Mouse (Mus musculus) testis, adult 2 months (tissue): Measurements from ENCODE around the gene Zfp13. TPM values are rescaled to one million over a fixed set of nuclear protein-coding genes. Genes with fewer than 3 reads are reported as not detected.

Experiments used
- H3K27ac ChIP-seq: fragments of 200-500 bp; 2 replicates; pipeline ENCODE4 v1.5.1; 2012; ENCODE audit warnings: low read depth, low read length; ENCODE audit not compliant: control insufficient read depth, insufficient read depth
- H3K27me3 ChIP-seq: fragments of 200-500 bp; 2 replicates; pipeline ENCODE4 v1.6.1; 2012; ENCODE audit warnings: mild to moderate bottlenecking, low read length, moderate library complexity; ENCODE audit not compliant: control insufficient read depth, insufficient read depth
- H3K36me3 ChIP-seq: fragments of 200-500 bp; 2 replicates; pipeline ENCODE4 v1.6.1; 2012; ENCODE audit warnings: mild to moderate bottlenecking, low read length; ENCODE audit not compliant: control insufficient read depth, insufficient read depth
- H3K4me1 ChIP-seq: fragments of 200-500 bp; 2 replicates; pipeline ENCODE4 v1.6.1; 2012; ENCODE audit warnings: low read length; ENCODE audit not compliant: control insufficient read depth, insufficient read depth
- H3K4me3 ChIP-seq: fragments of 200-500 bp; 2 replicates; pipeline ENCODE4 v1.5.1; 2012; ENCODE audit warnings: low read depth, mild to moderate bottlenecking, low read length, moderate library complexity, mixed read lengths; ENCODE audit not compliant: control insufficient read depth
- CTCF ChIP-seq: fragments of 200-500 bp; IDR thresholded peaks from 2 replicates; pipeline ENCODE4 v1.5.1; 2012; ENCODE audit warnings: low read depth, mild to moderate bottlenecking, inconsistent platforms, low read length, moderate library complexity; ENCODE audit not compliant: control insufficient read depth, insufficient read depth, insufficient replicate concordance
- POLR2A ChIP-seq: fragments of 200-500 bp; IDR thresholded peaks from 2 replicates; pipeline ENCODE4 v1.6.1; 2012; ENCODE audit warnings: low read depth, mild to moderate bottlenecking, inconsistent platforms, low read length, moderate library complexity; ENCODE audit not compliant: control insufficient read depth
- polyA plus RNA-seq: library from polyadenylated mRNA; depleted of rRNA; stranded (reverse); fragments of >200 nt; gene quantifications from 2 replicates; pipeline ENCODE4 v1.2.3, GENCODE M21; 2012

Zfp13 gene
- polyA plus RNA-seq, 1 experiment, result 45.3 TPM

GRCm38 (mm10) chr17:23587253-23587652 lies 12.0 kb downstream of the Zfp13 start:
- peaks cover 14% of the 10 kb centered on the region for H3K4me1 ChIP-seq
- TF ChIP-seq CTCF, result no peak
- no peak for TF ChIP-seq POLR2A
- no peaks in the 10 kb centered on the region for H3K36me3 ChIP-seq
- H3K4me3 ChIP-seq, result no peak overlapping the region
- no peaks in the 10 kb centered on the region for H3K27me3 ChIP-seq
- no peak overlapping the region for H3K27ac ChIP-seq

DNA sequence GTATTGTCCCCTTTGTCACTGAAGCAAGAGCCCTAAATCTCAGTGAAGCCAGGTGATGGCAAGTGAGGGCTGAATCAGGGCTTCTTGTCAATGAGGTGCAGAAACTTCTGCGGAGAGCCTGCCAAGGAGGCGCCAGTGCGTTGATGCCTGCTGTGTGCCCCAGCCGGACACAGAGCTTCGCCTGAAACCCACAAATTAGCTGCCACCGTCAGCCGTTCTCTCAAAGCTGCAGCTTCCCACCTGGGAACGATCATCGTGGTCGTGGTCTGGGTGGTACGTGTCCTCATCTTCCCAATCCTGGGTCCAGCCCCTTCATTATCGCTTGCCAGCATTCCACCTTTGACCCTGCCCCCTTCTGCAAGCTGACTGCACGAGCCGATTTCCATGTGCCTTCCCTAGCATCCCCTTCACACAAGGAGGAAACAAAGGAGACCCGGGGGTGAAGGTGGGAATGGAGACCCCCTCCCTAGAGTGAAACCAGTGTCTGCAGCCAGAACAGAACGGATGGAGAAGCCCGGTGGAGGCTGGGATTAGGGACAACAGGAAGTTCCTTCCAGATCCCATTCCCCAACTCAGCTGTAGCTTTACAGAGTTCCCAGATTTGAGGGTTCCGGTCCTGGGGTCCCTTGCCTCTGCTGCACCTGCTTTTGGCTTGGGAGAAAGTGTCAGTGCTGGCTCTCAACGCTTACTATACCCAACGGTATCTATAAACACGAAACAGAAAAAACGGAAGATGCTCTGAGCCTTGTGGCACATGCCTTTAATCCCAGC lies 13.4 kb downstream of the Zfp13 start:
- TF ChIP-seq CTCF (no peak), POLR2A (peak; percentile 27; the same call in 1 of the 2 replicates)
- Histone ChIP-seq H3K36me3 (no peaks in the 10 kb centered on the region), H3K27me3 (no peaks in the 10 kb centered on the region), H3K27ac (peak overlapping the region; percentile 51), H3K4me1 (peaks cover 11% of the 10 kb centered on the region), H3K4me3 (peak overlapping the region; percentile 96)

GRCm38 (mm10) chr17:23584786-23585185 lies 14.5 kb downstream of the Zfp13 start:
- no peak overlapping the region for H3K27ac ChIP-seq
- no peaks in the 10 kb centered on the region for H3K27me3 ChIP-seq
- peak overlapping the region; percentile 48; the same call in 1 of the 2 replicates for H3K4me3 ChIP-seq
- H3K4me1 ChIP-seq, result peaks cover 11% of the 10 kb centered on the region
- H3K36me3 ChIP-seq, result no peaks in the 10 kb centered on the region
- no peak for TF ChIP-seq CTCF
- no peak for TF ChIP-seq POLR2A

GRCm38 (mm10) chr17:23575951-23576552 lies 23.2 kb downstream of the Zfp13 start:
- Histone ChIP-seq H3K4me1 (no peaks in the 10 kb centered on the region; the same call in 1 of the 2 replicates), H3K27ac (no peak overlapping the region), H3K27me3 (no peaks in the 10 kb centered on the region), H3K4me3 (peak overlapping the region; percentile 1; the same call in 1 of the 2 replicates), H3K36me3 (no peaks in the 10 kb centered on the region)
- TF ChIP-seq POLR2A (no peak), CTCF (no peak)

DNA sequence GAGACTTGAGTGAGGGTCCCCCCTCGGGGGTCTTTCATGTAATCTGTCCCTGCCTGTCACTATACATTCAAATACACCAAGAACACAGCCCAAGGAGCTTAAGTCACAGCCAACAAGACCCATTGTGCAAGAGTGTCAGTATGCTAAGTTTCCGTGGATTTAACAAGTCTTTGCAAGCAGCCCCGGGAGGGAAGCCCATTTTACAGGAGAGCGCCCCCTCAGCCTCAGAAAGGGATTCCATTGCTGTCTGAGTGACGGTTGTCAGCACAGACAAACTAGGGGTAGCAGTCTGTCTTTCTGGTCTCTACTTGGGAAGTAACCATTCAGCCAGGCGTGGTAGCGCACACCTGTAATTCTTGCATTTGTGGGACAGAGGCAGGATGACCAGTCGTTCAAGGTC lies 25.2 kb downstream of the Zfp13 start:
- no peaks in the 10 kb centered on the region for H3K27me3 ChIP-seq
- no peak overlapping the region for H3K27ac ChIP-seq
- H3K4me3 ChIP-seq, result no peak overlapping the region
- H3K4me1 ChIP-seq, result no peaks in the 10 kb centered on the region; the same call in 1 of the 2 replicates
- TF ChIP-seq POLR2A (no peak), CTCF (no peak)
- H3K36me3 ChIP-seq, result no peaks in the 10 kb centered on the region

- no peaks in the 10 kb centered on the region for H3K27me3 ChIP-seq
- H3K4me1 ChIP-seq, result no peaks in the 10 kb centered on the region; the same call in none of the 2 replicates
- H3K4me3 ChIP-seq, result no peak overlapping the region
- TF ChIP-seq CTCF, result 0 out of 2 replicates have a peak, but pooled peaks have one; percentile 12
- TF ChIP-seq POLR2A, result no peak
- H3K36me3 ChIP-seq, result no peaks in the 10 kb centered on the region
- no peak overlapping the region for H3K27ac ChIP-seq
Measured at GRCm38 (mm10) chr17:23572059-23572458, 27.2 kb downstream of the Zfp13 start.

- H3K27me3 ChIP-seq, result no peaks in the 10 kb centered on the region
- no peak overlapping the region for H3K27ac ChIP-seq
- TF ChIP-seq POLR2A (no peak), CTCF (no peak)
- no peaks in the 10 kb centered on the region; the same call in none of the 2 replicates for H3K4me1 ChIP-seq
- H3K36me3 ChIP-seq, result no peaks in the 10 kb centered on the region
- H3K4me3 ChIP-seq, result no peak overlapping the region
Measured at GRCm38 (mm10) chr17:23571084-23571483, 28.2 kb downstream of the Zfp13 start.
